Mouse (Mus musculus) megakaryocyte, embryonic 14.5 days (primary cell): ENCODE measurements at regions not wholly inside any gene's neighbourhood (a gene's known extent, or its start where the extent isn't known, plus 50 kb on each side); places are given as distances from the start of the nearest gene placed in this dataset.

Experiments used
- FLI1 ChIP-seq: IDR thresholded peaks from 2 replicates; pipeline ENCODE4 v1.6.1; 2012; ENCODE audit warnings: low read length, inconsistent platforms, mixed read lengths
- GATA1 ChIP-seq: IDR thresholded peaks from 3 replicates; pipeline ENCODE4 v1.6.1; 2012; ENCODE audit warnings: mixed read lengths, low read length, inconsistent platforms, borderline replicate concordance

DNA sequence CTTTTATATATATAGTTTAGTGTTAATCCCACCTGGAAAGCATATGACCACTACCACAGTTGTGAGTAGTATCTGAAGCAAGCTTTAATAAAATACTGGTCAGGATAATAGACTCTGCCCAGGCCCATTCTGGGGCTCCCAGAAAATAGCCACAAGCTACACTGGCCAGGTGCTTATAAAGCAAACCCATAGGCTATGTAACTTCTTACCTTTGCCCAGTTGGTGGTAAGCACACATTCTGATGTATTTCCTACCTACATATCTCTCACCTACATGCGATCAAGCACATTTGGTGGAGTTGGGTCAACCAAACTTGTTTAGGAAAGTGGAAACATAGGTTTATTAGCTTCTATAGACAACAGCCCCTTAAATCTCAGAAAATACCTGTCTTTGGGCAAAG lies 81.4 kb upstream of the Syt6 start:
- TF ChIP-seq GATA1 (no peak), FLI1 (no peak)
